Mouse (Mus musculus) intestine, postnatal 0 days (tissue): ENCODE measurements around the gene Cltrn. TPM values are rescaled to one million over a fixed set of nuclear protein-coding genes. Genes with fewer than 3 reads are reported as not detected.

Experiments
- ATAC-seq: fragments of 200-750 bp; cut with Nextera tagmentation; 2 replicates; pipeline ENCODE4 v1.8.0; 2017; ENCODE audit warnings: mild to moderate bottlenecking, moderate TSS enrichment, moderate library complexity
- H3K27ac ChIP-seq: fragments of 300-500 bp; sonication (generic); 2 replicates; pipeline ENCODE4 v1.5.1; 2014; ENCODE audit warnings: mild to moderate bottlenecking, low read depth, low read length, moderate library complexity
- H3K27me3 ChIP-seq: fragments of 300-500 bp; sonication (generic); replicated peaks from 2 replicates; pipeline ENCODE4 v1.6.1; 2014; ENCODE audit warnings: low read length, mixed read lengths; ENCODE audit not compliant: control insufficient read depth, insufficient read depth
- H3K36me3 ChIP-seq: fragments of 300-500 bp; sonication (generic); 2 replicates; pipeline ENCODE4 v1.6.1; 2014; ENCODE audit warnings: mild to moderate bottlenecking, moderate library complexity; ENCODE audit not compliant: control insufficient read depth, insufficient read depth
- H3K4me1 ChIP-seq: fragments of 300-500 bp; sonication (generic); replicated peaks from 2 replicates; pipeline ENCODE4 v1.6.1; 2014; ENCODE audit warnings: antibody characterized with exemption, low read length, mixed read lengths; ENCODE audit not compliant: control insufficient read depth, insufficient read depth
- H3K4me2 ChIP-seq: fragments of 300-500 bp; sonication (generic); replicated peaks from 2 replicates; pipeline ENCODE4 v1.6.1; 2014; ENCODE audit warnings: low read depth, mild to moderate bottlenecking, moderate library complexity
- H3K4me3 ChIP-seq: fragments of 300-500 bp; sonication (generic); 2 replicates; pipeline ENCODE4 v1.5.1; 2014; ENCODE audit warnings: low read depth, low read length
- H3K9ac ChIP-seq: fragments of 300-500 bp; sonication (generic); 2 replicates; pipeline ENCODE4 v1.6.1; 2014; ENCODE audit warnings: mild to moderate bottlenecking, low read depth, low read length
- H3K9me3 ChIP-seq: fragments of 300-500 bp; sonication (generic); 2 replicates; pipeline ENCODE4 v1.6.1; 2016; ENCODE audit warnings: mixed run types; ENCODE audit not compliant: control insufficient read depth
- CTCF ChIP-seq: sonication (generic); IDR thresholded peaks from 2 replicates; pipeline ENCODE4 v1.5.1; 2016; ENCODE audit warnings: low read depth, mild to moderate bottlenecking, control low read depth, antibody characterized with exemption, moderate library complexity
- WGBS: fragments of 180-500 bp; shearing (Covaris S2); extraction: QIAGEN DNeasy Blood & Tissue Kit; methylation state at CpG from one replicate; pipeline ENCODE4 v1.1.7; 2014; 5-methylcytosine and 5-hydroxymethylcytosine counted together
- polyA plus RNA-seq: library from polyadenylated mRNA; unstranded; fragments of >200 nt; fragmentation: Nextera tagmentation; extraction: Ambion mirVana; gene quantifications from 2 replicates; pipeline ENCODE4 v1.2.1, GENCODE M21; 2015

The Cltrn gene
- 3.4 and 3.8 TPM in 2 replicates for polyA plus RNA-seq

GRCm38 (mm10) chrX:164088582-164088981, at the start of gene Cltrn:
Gene Cltrn, plus strand, starts transcription at chrX:164088830.
- no peak within 1 kb of the TSS for H3K9ac ChIP-seq
- H3K27ac ChIP-seq, result no peak within 1 kb of the TSS
- TF ChIP-seq CTCF, result no peak
- ATAC-seq, result no peak
- no peaks in the 10 kb centered on the region for H3K4me1 ChIP-seq
- WGBS, result 83% methylated on average over 4 of the region's 4 CpGs
- no peak within 1 kb of the TSS for H3K4me2 ChIP-seq
- H3K36me3 ChIP-seq, result no peaks in the 10 kb centered on the region
- H3K9me3 ChIP-seq, result no peaks in the 10 kb centered on the region
- H3K27me3 ChIP-seq, result no peaks in the 10 kb centered on the region
- H3K4me3 ChIP-seq, result no peak within 1 kb of the TSS

DNA sequence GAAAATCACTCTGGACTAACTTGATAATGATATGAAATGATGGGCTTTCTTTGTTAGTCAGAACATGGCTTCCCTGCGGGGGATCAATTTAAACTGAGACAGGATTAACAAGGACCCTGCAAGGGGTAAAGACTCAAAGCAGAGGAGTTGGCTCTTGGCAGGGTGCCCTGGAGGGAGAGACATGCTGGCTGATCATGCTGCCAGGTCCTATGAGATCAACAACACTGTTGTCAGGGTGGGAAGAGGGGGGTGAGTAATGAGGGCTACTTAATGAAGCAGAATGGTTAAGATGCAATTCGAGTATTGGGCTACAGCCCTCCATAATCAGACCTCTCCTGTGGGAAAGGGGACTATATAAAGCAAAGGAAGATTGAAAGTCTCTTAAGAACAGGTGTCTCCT, 49.7 kb upstream of the Cltrn start:
- Histone ChIP-seq H3K27ac (no peak overlapping the region), H3K4me1 (no peaks in the 10 kb centered on the region), H3K4me2 (no peak overlapping the region), H3K9ac (no peak overlapping the region), H3K4me3 (no peak overlapping the region), H3K9me3 (no peaks in the 10 kb centered on the region), H3K36me3 (no peaks in the 10 kb centered on the region), H3K27me3 (no peaks in the 10 kb centered on the region)
- TF ChIP-seq CTCF, result no peak
- no peak for ATAC-seq
- WGBS, result 56% methylated on average over 2 of the region's 2 CpGs

GRCm38 (mm10) chrX:164042069-164042468, 46.6 kb upstream of the Cltrn start:
- H3K4me2 ChIP-seq, result no peak overlapping the region
- WGBS, result 57% methylated on average over 13 of the region's 13 CpGs
- TF ChIP-seq CTCF, result no peak
- H3K4me3 ChIP-seq, result no peak overlapping the region
- no peaks in the 10 kb centered on the region for H3K36me3 ChIP-seq
- no peaks in the 10 kb centered on the region for H3K27me3 ChIP-seq
- no peaks in the 10 kb centered on the region for H3K9me3 ChIP-seq
- no peak overlapping the region for H3K9ac ChIP-seq
- H3K4me1 ChIP-seq, result no peaks in the 10 kb centered on the region
- ATAC-seq, result no peak
- no peak overlapping the region for H3K27ac ChIP-seq

GRCm38 (mm10) chrX:164046736-164047135, 41.9 kb upstream of the Cltrn start:
- Histone ChIP-seq H3K9me3 (no peaks in the 10 kb centered on the region), H3K9ac (no peak overlapping the region), H3K27ac (no peak overlapping the region), H3K4me3 (no peak overlapping the region), H3K36me3 (no peaks in the 10 kb centered on the region), H3K4me1 (no peaks in the 10 kb centered on the region), H3K4me2 (no peak overlapping the region), H3K27me3 (no peaks in the 10 kb centered on the region)
- no peak for ATAC-seq
- 68% methylated on average over 2 of the region's 2 CpGs for WGBS
- TF ChIP-seq CTCF, result no peak

DNA sequence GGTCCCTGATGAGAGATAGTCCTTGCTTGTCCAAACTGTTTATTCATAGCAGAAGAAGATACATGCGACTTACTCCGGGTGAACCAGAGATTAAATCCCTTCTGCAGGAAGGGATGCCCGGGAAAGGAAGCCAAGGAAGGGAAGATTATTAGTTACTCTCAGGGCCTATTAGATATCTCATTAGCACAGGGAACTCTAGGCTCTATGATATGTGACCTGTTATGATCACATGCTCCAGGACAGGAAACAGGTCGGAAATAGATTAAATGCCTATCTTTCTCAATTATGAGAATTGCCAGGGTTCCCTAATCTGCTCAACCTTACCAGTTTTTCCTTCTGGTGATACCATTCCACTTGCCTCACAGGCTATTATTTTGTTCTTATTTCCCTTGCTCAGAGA, 32.9 kb upstream of the Cltrn start:
- no peaks in the 10 kb centered on the region for H3K4me1 ChIP-seq
- H3K4me3 ChIP-seq, result no peak overlapping the region
- H3K9ac ChIP-seq, result no peak overlapping the region
- no peak overlapping the region for H3K27ac ChIP-seq
- H3K27me3 ChIP-seq, result no peaks in the 10 kb centered on the region
- ATAC-seq, result no peak
- 74% methylated on average over 4 of the region's 4 CpGs for WGBS
- H3K9me3 ChIP-seq, result no peaks in the 10 kb centered on the region
- no peak overlapping the region for H3K4me2 ChIP-seq
- no peaks in the 10 kb centered on the region for H3K36me3 ChIP-seq
- TF ChIP-seq CTCF, result no peak

DNA sequence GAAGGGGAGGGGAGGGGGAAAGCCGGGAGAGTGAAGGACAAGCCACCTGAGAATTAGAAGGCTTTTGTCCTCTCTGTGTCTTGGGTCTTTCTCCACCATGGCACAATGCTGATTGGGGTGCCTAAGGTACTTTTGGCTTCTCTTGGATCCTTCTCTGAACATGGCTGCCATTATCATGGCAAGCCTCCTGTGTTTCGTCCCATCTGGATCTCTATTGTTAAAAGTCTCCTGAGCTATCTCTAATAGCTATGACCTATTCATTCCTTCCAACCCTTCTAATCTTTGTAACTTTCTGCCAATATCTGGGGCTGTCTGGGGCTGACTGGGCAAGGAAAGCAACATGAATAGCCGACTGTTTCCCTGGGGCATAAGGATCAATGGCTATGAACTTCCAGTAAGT, 30.1 kb upstream of the Cltrn start:
- 85% methylated on average over 3 of the region's 3 CpGs for WGBS
- Histone ChIP-seq H3K36me3 (no peaks in the 10 kb centered on the region), H3K27me3 (no peaks in the 10 kb centered on the region), H3K9ac (no peak overlapping the region), H3K4me1 (no peaks in the 10 kb centered on the region), H3K9me3 (no peaks in the 10 kb centered on the region), H3K4me2 (no peak overlapping the region), H3K27ac (no peak overlapping the region), H3K4me3 (no peak overlapping the region)
- no peak for TF ChIP-seq CTCF
- ATAC-seq, result no peak

DNA sequence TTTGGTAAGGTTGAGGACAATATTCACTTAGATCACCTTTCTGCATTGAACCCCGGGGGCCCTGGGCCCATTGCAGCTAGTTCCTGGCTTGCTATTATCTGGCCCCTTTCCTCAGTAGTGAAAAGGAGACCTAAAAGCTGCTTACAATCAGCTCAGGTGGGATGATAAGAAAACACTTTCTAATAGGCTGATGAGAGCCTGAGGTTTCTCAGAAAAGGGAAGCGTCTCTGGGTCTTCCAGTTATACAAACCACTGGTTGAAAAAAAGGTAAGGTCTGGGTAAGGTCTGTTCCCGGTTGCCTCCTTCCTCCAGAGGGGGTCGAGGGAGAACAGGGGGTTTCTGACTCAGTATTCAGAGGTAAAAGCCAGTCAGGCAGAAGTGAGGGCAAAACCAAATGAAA, 29.6 kb upstream of the Cltrn start:
- Histone ChIP-seq H3K27ac (no peak overlapping the region), H3K36me3 (no peaks in the 10 kb centered on the region), H3K4me3 (no peak overlapping the region), H3K4me1 (no peaks in the 10 kb centered on the region), H3K27me3 (no peaks in the 10 kb centered on the region), H3K4me2 (no peak overlapping the region), H3K9me3 (no peaks in the 10 kb centered on the region), H3K9ac (no peak overlapping the region)
- no peak for ATAC-seq
- 67% methylated on average over 4 of the region's 4 CpGs for WGBS
- TF ChIP-seq CTCF, result no peak
